Mouse (Mus musculus) ES-E14 (cell line): ENCODE results near the gene Bag5.

Experiments
- HCFC1 ChIP-seq: IDR thresholded peaks from 2 replicates; pipeline ENCODE4 v1.6.1; 2012; ENCODE audit warnings: low read length, inconsistent platforms, borderline replicate concordance; ENCODE audit not compliant: insufficient read depth
- ZC3H11A ChIP-seq: IDR thresholded peaks from 2 replicates; pipeline ENCODE4 v1.6.1; 2012; ENCODE audit warnings: low read depth, mild to moderate bottlenecking, inconsistent platforms, low read length, borderline replicate concordance

GRCm38 (mm10) chr12:111694271-111694781, 18.7 kb downstream of the Bag5 start:
- no peak for TF ChIP-seq ZC3H11A
- TF ChIP-seq HCFC1 = no peak
